Mouse (Mus musculus): Measurements from ENCODE around the gene Eif1.

GRCm38 (mm10) chr11:100369822-100370221 is 50.1 kb downstream of the Eif1 start:
- TF ChIP-seq POLR2A (IDR thresholded peaks at IDR 0.05; ENCODE audit: low read depth, low read length) (no peak), CTCF (IDR thresholded peaks at IDR 0.05; ENCODE audit: extremely low read depth, insufficient read depth, insufficient read length, insufficient replicate concordance) (no peak)
